Mouse (Mus musculus): ENCODE measurements around the gene Zcchc4. TPM values are rescaled to one million over a fixed set of nuclear protein-coding genes. Genes with fewer than 3 reads are reported as not detected.

The Zcchc4 gene
- total RNA-seq, 2 experiments from 2014 or later = 4.2 to 4.4 TPM

DNA sequence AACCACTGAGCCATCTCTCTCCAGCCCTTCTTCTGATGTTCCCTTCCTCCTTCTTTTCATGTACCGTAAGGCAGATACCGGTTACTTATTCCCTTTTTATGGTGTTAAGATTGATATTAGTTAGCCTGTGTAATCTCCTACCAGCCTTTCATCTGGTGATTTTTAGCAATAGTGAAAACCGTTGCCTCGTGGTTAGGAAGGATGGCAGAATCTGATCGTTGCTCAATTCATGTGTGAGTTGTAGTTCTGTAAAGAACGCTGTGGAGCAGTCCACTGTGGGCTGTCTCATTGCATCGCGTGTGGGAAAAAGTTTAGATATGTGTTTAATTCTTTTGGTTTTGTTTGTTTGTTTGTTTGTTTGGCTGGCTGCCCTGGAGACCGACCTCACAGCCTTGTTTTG, 18.0 kb downstream of the Zcchc4 start:
- no peak for DNase-seq (ENCODE audit: low spot score)

DNA sequence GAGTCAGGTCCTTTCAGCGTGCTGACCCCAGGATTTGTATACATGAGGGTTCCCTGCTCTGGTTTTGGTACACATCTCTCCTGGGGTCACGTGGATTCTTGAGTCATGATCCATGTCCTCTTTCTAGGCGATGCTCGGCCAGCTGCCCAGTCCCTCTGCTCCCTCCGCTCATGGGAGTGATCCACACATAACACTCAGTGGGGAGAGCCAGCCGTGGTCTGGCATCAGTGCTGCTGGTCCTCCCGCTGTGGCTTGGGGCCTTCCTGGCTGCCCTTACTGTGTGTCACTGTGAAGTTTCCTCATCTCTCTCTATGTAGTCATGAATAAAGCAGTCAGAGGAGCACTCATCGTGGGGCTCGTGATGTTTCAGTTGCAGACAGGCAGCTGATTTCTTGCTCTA, 18.9 kb downstream of the Zcchc4 start:
- DNase-seq (ENCODE audit: low spot score) = no peak

- no peak for DNase-seq (ENCODE audit: low spot score)
Measured at GRCm38 (mm10) chr5:52799274-52799985, 24.2 kb downstream of the Zcchc4 start.

- DNase-seq (ENCODE audit: low spot score) = no peak
Measured at GRCm38 (mm10) chr5:52805801-52806200, 30.6 kb downstream of the Zcchc4 start.

- no peak for DNase-seq (ENCODE audit: low spot score)
Measured at GRCm38 (mm10) chr5:52806349-52806748, 31.1 kb downstream of the Zcchc4 start.

GRCm38 (mm10) chr5:52807030-52807429, 31.8 kb downstream of the Zcchc4 start:
- DNase-seq (ENCODE audit: low spot score) = no peak

GRCm38 (mm10) chr5:52810446-52810845, 35.2 kb downstream of the Zcchc4 start:
- no peak for DNase-seq (ENCODE audit: low spot score)

GRCm38 (mm10) chr5:52811056-52811455, 35.8 kb downstream of the Zcchc4 start:
- no peak for DNase-seq (ENCODE audit: low spot score)

DNA sequence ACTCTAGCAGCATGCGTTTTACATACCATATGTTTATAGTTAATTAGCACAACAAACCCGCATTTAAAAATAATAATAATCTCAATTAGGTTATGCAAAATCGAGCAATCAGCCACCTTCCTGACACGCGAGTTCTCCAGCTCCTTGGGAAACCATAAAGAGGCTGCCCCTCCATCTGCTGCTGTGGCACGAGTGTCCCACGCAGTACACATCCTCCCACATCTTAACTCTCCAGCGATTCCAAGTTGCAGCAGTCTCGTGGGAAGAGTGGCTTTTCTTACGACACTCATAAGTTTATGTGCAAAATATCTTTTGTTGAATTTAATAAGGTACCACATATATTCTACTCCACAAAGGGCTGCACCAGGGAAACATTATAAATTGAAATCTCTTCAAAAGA, 37.2 kb downstream of the Zcchc4 start:
- no peak for DNase-seq (ENCODE audit: low spot score)

DNA sequence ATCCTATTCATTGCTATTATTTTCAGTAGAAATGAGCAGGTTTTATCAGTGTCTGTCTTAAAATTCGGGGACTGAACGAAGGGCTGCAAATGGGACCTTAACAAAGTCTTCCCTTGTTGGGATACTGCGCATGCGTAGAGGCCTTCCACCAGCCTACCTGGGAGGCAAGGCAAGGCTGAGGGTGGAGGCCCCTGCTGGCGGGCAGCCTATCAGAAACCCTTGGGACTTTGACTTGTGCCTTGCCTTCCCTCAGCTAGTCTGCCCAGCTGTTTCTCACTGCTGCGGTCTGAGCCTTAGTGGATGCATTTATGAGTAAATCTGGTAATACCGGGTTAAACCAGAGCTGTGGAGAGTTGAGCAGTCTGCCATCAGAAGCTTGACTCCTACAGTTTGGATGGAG, 38.1 kb downstream of the Zcchc4 start:
- no peak for DNase-seq (ENCODE audit: low spot score)

- DNase-seq (ENCODE audit: low spot score) = no peak
Measured at GRCm38 (mm10) chr5:52818676-52819075, 43.5 kb downstream of the Zcchc4 start.

DNA sequence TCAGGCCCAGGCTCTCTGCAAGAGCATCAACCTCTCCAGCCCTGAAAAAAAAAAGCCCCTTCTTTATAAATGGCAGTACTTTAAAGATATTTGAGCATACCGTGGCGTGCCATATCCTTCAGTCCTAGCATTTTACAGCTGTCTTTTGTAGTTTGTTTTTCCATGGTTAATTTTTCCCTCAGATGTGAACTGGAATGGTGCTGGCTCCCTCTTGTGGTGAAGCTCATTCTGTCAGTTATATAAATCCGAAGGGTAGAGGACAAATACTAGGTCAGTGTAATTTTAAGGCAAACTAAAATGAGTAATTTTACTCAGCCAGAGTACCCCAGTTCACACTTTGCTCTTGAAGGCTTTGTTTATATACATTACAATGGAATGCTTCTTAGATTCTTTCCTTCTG, 46.5 kb downstream of the Zcchc4 start:
- DNase-seq (ENCODE audit: low spot score) = peak; percentile 53

DNA sequence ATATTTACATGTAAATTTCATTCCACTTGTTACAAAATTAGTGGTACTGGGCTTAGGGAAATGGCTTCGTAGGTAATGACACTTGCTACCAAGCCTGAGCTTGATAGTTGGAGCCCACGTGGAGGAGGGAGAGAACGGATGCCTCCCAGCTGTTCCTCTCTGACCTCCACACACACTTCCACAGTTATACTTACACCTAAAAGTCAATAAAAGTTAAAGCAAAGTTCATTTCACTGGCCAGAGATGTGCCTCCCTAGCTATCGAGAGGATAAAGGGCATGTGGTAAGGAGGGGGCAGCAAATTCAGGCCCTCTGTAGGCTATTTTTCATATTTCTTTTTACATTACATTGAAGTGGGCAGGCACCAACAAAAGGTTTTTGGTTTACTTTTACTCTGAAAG, 52.7 kb downstream of the Zcchc4 start:
- no peak for DNase-seq (ENCODE audit: low spot score)

DNA sequence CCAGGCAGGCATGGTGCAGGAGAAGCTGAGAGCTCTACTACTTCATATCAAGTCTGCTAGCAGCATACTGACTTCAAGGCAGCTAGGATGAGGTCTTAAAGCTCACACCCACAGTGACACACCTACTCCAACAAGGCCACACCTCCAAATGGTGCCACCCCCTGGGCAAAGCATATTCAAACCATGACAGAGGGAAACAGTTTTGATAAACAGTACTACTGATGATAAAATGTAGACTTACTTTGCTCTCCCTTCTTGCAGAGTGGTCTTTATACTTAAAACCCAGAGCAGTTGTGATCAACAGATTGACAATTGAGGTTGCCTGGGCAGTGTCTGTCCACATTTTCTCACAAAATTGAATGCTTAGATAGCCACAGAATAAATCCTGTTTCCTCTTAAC, 57.8 kb downstream of the Zcchc4 start:
- peak; percentile 10 for DNase-seq (ENCODE audit: low spot score)

DNA sequence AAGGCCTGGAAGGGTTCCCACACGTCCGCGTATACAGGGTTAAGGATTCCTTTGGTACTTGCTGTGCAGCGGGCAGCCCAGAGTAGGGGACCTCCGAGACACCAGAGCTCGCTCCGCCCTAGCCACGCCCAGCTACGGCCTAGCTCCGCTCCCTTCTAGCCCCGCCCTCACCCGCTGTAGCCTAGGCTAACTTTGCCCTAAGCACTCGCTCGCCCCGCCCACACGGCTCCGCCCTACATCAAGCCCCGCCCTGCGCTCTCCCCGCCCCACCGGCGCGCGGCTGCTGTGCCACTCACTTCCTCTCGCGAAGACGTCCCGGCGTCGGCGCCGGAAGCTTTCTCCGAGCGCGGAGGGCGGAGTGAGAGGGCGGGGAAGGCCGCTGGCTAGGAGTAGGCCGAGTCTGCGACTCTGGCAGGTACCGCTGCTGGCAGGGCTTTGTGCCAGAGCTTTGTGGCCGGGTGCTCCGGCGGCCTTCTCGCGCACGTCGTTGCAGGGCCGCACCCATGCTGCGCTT, 58.6 kb downstream of the Zcchc4 start, which contains the start of gene Anapc4:
TSS of gene Anapc4 (plus strand) at position 252 of the 514 bp plus-strand sequence.
- peak; percentile 100 for DNase-seq (ENCODE audit: low spot score)

GRCm38 (mm10) chr5:52834386-52834785, 59.2 kb downstream of the Zcchc4 start:
- DNase-seq (ENCODE audit: low spot score) = no peak

DNA sequence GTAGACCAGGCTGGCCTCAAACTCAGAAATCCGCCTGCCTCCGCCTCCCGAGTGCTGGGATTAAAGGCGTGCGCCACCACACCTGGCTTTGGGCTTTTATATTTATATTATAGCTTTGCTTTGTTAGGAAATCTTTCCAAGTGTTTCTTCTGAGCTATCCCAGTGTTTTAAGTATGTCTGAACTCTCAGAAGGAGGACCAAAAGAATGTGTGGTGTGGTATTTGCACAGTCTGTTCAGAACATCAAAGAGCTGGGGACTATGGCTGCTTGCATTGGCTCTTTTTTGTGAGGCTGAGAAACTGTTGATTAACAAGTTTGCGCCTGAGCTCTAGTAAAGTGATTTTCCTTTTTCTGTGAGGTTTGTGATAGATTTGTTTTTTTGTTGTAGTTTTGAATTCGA, 69.1 kb downstream of the Zcchc4 start:
- no peak for DNase-seq (ENCODE audit: low spot score)

DNA sequence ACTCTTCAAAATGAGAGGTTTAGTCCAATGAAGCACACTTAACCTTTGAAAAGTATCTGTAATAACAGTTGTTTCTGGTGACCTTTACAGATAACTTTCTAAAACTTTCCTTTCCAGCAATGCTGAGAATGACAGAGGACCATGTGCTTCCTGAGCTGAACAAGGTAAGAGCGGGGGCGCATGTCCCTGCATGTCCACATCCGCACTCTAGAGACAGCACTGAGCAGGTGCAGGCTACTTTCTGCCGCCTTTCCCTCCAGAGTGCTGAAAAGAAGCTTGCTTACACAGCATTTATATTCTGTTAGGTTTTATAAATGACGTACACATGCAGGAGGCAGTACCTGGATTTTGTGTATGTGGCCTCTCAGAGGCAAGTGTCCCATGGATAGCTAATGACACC, 80.5 kb downstream of the Zcchc4 start:
- no peak for DNase-seq (ENCODE audit: low spot score)

DNA sequence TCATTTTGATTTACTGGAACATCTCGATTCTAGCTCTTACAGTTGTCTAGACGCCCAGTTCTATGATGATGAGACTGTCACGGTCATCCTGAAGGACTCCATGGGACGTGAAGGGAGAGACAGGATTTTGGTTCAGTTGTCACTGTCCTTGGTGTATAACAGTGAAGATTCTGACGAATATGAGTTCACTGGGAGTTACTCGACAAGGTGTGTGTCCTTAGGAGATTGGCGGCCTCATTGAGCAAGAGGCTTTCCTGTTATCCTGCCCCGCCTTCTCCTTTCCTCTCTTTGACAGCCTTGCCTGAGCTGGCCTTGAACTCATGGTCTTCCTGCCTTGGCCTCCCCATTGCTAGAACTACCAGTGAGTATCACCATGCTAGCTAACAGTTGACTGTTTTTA, 89.2 kb downstream of the Zcchc4 start:
- DNase-seq (ENCODE audit: low spot score) = no peak

DNA sequence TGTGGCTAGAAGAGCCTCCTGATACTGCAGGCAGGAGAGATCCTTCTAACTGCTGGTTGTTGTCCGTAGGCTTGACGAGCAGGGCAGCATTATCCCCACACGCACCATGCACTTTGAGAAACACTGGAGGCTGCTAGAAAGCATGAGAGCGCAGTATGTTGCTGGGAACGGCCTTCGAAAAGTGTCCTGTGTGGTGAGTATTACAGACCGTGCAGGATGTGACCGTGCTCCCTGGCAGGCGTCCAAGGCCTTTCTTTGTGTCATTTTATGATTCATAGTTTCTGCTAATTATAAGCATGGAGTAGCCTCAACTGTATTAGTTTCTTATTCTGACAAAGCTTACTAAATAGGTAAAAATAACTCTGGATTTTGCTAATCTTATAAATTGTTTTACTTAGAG, 90.6 kb downstream of the Zcchc4 start:
- peak; percentile 33 for DNase-seq (ENCODE audit: low spot score)

GRCm38 (mm10) chr5:52866361-52867155, 91.3 kb downstream of the Zcchc4 start:
- no peak for DNase-seq (ENCODE audit: low spot score)

DNA sequence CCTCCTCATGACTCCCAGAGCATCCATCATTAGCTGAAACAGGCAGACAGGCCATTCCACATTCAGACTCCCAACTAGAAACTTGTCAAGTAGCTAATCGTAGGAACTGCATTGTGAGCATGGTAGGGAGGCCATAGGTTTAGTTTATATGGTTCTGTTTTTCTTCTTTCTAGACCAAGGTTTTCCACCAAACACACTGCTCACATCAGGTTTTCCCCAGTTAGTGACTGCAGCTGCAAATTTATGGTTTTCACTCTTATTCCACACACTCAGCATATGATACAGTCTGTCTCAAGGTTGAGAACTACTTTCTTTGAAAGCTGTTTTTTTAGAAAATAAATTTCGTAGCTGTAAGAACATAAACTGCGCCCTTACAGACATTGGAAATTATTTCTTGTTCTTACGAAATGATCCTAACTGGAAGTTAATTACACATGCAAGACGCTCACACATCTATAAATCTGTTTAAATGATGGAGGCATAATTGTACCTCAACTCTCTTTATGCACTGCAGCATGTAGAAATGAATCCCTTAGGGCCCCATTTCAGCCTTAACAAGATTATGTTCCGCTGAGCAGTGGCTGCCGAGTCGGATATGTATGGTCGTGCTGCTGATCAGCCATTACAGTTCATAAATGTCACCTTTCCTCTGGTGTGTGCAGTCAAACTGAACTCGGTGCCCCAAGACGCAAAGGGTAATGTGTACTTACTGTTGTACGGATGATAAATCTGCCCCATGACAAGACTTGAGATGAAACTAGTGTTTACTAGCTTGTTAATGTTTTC, 93.9 kb downstream of the Zcchc4 start:
- no peak for DNase-seq (ENCODE audit: low spot score)
